Mouse (Mus musculus): ENCODE data around the gene Tmem207. TPM values are rescaled to one million over a fixed set of nuclear protein-coding genes. Genes with fewer than 3 reads are reported as not detected.

Gene Tmem207
- not detected for total RNA-seq (2023)

GRCm38 (mm10) chr16:26526669-26527068, at the start of gene Tmem207:
Tmem207 (minus strand) TSS chr16:26526769.

GRCm38 (mm10) chr16:26462835-26463234, 63.7 kb downstream of the Tmem207 start, which contains the start of gene Cldn16:
Cldn16 (plus strand) TSS chr16:26463135.

Other genes with a start within 250 kb of the Tmem207 start
- 10 to 100 TPM; 14.8 to 20.3 TPM for gene Cldn1, start 154.9 kb downstream of the Tmem207 start, total RNA-seq (2023)
- not detected for gene Cldn16, start 63.6 kb downstream of the Tmem207 start, total RNA-seq (2023)
- gene Il1rap, start 54.9 kb upstream of the Tmem207 start, total RNA-seq (2023), result 10 to 100 TPM; 23.4 to 25.2 TPM

Data from neutrophil, adult 59 days (primary cell).